ENCODE assay signal across 8 mouse cellular contexts in the genomic region with DNA sequence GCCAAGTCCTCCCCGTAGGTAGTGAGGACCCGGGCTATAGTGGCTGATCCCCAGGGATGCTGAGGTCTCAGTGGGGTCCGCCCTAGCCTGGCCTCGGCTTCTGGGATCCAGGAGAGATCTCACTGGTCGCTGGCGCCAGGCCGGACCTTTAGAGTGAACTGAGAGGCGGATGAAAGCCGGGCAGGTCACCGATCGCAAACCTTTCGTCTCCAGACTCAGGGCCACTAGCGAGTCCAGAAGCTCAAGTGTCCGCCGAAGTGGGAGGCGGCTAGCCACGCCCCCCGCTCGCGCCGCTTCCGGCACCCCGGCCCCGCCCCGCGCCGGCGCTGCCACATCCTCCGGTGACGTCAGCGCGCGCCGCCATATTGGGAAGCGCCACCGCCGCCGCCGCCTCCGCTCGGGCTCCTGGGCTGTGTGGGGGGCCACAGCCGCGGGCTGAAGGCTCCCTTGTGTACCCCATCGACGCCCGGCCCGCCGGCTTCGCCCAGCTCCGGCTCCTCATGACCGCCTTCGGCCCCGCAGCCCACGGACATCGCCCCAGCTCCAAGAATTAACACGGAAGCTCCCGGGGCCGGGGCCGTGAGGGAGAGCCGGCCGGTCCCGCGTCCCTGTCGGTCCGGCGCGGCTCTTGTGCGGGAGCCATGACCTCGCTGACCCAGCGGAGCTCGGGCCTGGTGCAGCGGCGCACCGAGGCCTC. TPM values are rescaled to one million over a fixed set of nuclear protein-coding genes. Genes with fewer than 3 reads are reported as not detected.
A peak's percentile ranks its signal among the peaks of the same experiment; 100 is the strongest.
DNase-seq lines count a peak whose midpoint lies in the region; ATAC-seq and TF ChIP-seq lines count a peak whose summit lies in the region.

Gene Golph3, plus strand, starts transcription at position 360 of the 697 bp plus-strand sequence.

- H3K9ac ChIP-seq in forebrain, embryonic 15.5 days (replicated peaks), result peak within 1 kb of the TSS; percentile 91

- TF ChIP-seq CTCF in lung, adult 2 months (IDR thresholded peaks at IDR 0.05; ENCODE audit: insufficient read depth, low read length), result no peak

- no peaks in the 10 kb centered on the region for H3K36me3 ChIP-seq in forebrain, embryonic 15.5 days

- DNase-seq in ES-CJ7 (ENCODE audit: low read depth, low spot score), result peak; percentile 72
- peak; percentile 95 for DNase-seq in cerebellum, adult 11 months
- peak; percentile 88 for DNase-seq in heart, postnatal 25 days (ENCODE audit: low spot score)
- DNase-seq in layer of hippocampus, adult 18-20 months (ENCODE audit: low spot score in 2 of 2), result peak; percentile 89 to 97
- peak; percentile 94 for DNase-seq in lung, adult 2 months
- DNase-seq in thymus, adult 18-20 months, result peak; percentile 85 to 86

- peaks cover 4% of the 10 kb centered on the region; the same call in 1 of the 2 replicates for H3K27me3 ChIP-seq in forebrain, embryonic 15.5 days

- intact Hi-C loops in heart, postnatal 25 days (cut with DNase I), result loop anchor here (5.0 kb wide), 2 partner anchors 36 to 114 kb away; partner anchors contain the start of gene Mtmr12

- no peaks in the 10 kb centered on the region for H3K9me3 ChIP-seq in forebrain, embryonic 15.5 days

- peak within 1 kb of the TSS; percentile 65 for H3K4me2 ChIP-seq in forebrain, embryonic 15.5 days (replicated peaks)

- peak; percentile 98 for ATAC-seq in forebrain, embryonic 15.5 days (replicated peaks)
- ATAC-seq in neutrophil, adult 5-6 weeks (ENCODE audit: extremely low read depth, insufficient number of reproducible peaks, low FRiP score, poor library complexity, severe bottlenecking), result peak; percentile 76

- H3K4me3 ChIP-seq in forebrain, embryonic 15.5 days, result peak within 1 kb of the TSS; percentile 93
- H3K4me3 ChIP-seq in lung, adult 2 months (replicated peaks; ENCODE audit: extremely low read depth, low read depth, low read length), result peak within 1 kb of the TSS; percentile 82

- peak within 1 kb of the TSS; percentile 94 for H3K27ac ChIP-seq in forebrain, embryonic 15.5 days (replicated peaks)

- WGBS in forebrain, embryonic 15.5 days, result under 1% methylated on average over 71 of the region's 74 CpGs
- WGBS in lung, adult 2 months, result 1% methylated on average over 69 of the region's 74 CpGs

- H3K4me1 ChIP-seq in forebrain, embryonic 15.5 days, result peaks cover 30% of the 10 kb centered on the region
- H3K4me1 ChIP-seq in lung, adult 2 months (ENCODE audit: control insufficient read depth, insufficient read depth, low read length), result peaks cover 13% of the 10 kb centered on the region

- TF ChIP-seq POLR2A in lung, adult 2 months (IDR thresholded peaks at IDR 0.05; ENCODE audit: borderline replicate concordance, extremely low read depth, low read depth, low read length), result peak; percentile 72; the same call in 1 of the 2 replicates

RNA-seq across cellular contexts. Expression of gene Golph3, which starts in this region (rescaled TPM):
- 66.1 and 74.2 TPM in 2 replicates for polyA plus RNA-seq in forebrain, embryonic 15.5 days (2015; fragmentation: Nextera tagmentation; extraction: Ambion mirVana)
- 10 to 100 TPM; 81.6 to 89.8 TPM for total RNA-seq in heart, postnatal 25 days (2021)
- total RNA-seq in layer of hippocampus, adult 18-20 months (2021), result 100 to 1,000 TPM in 1 of 2 experiments, 10 to 100 TPM in 1; 98.4 to 100 TPM
- polyA plus RNA-seq in lung, adult 2 months (2012; rRNA removed), result 73.4 and 92.4 TPM in 2 replicates
- total RNA-seq in neutrophil, adult 5-6 weeks (2017), result 106 and 111 TPM in 2 replicates

Comparison
In these comparisons a context has a peak if more than half of its experiments do, and no peak if none do; other contexts are left out.
1. Peak in every context shown above with its lines: DNase-seq, ATAC-seq, H3K4me3 ChIP-seq and H3K27ac ChIP-seq.